Mouse (Mus musculus): ENCODE measurements around the gene Olfr344.

Olfr344 gene

GRCm38 (mm10) chr2:36566362-36566761 is at the start of gene Olfr344:
Olfr344 (plus strand) TSS chr2:36566662.
- no peak for DNase-seq (ENCODE audit: low spot score)

DNA sequence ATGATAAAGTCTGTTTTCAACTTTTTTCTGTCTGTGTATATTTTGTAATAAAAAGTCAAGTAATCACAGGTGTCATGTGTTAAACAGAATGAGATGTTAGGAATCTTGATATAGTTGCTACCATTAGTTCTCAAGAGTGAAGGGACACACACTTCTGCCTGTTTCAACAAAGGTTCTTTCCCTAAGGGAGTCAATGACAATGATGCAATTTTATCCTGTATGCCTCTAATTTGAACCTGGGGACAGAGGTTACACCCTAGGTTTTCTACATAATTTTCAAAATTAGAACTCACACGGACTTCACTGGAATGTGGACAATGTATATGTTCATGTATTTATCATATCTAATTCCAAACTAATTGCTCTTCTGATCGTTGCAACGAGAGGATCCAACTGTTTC is 41.8 kb upstream of the Olfr344 start, which contains the start of gene Olfr342:
TSS of gene Olfr342 (plus strand) at position 301 of the 400 bp plus-strand sequence.
- DNase-seq (ENCODE audit: low spot score), result no peak

DNA sequence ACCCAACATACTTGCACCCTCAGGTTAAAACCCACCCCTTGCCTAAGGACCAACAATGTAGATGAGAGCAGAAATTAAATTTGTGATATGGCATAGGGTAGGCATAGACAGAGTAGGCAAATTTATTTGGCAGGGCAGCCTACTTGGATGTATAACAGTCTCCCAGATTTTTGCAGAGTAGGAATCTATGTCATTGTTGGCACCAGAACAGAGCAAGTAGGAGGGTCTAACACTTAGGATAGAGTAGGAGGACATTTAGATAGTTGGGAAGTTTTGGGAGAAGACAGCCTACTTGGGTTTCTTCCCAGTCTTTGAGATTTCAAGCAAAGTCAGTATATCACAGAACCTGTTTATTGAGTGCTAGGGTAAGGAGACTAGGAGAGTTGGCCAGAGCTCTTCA is 1.3 kb upstream of the Olfr344 start:
- no peak for DNase-seq (ENCODE audit: low spot score)

GRCm38 (mm10) chr2:36567022-36567421 is 560 bp downstream of the Olfr344 start:
- no peak for DNase-seq (ENCODE audit: low spot score)

DNA sequence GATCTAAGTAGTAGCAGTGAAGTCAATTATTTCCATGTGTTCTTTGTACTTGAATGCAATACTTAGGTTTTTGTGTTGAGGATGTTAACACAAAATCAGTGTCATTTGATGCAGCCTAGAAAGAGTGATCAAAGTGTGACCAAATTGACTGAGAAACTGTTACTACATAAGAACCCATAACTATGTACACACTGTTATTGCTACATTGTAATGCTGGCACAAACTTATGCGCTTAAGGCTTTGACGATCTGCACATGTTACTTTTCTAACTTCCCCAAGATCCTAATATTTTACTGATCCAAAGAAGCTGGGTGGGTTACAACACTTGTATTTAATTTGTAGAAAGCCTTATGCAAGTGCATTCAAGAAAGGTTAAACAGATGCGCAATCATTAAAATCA is 1.4 kb downstream of the Olfr344 start:
- no peak for DNase-seq (ENCODE audit: low spot score)
